Mouse (Mus musculus) spleen, postnatal 10 days (tissue): ENCODE measurements around the gene Adamts4.
A peak's percentile ranks its signal among the peaks of the same experiment; 100 is the strongest.

Experiments
- DNase-seq, 2 experiments: peaks; one replicate each; pipeline ENCODE4 v3.0.0; 2021 to 2022; ENCODE audit warnings: low spot score in 2 of 2

Gene Adamts4

DNA sequence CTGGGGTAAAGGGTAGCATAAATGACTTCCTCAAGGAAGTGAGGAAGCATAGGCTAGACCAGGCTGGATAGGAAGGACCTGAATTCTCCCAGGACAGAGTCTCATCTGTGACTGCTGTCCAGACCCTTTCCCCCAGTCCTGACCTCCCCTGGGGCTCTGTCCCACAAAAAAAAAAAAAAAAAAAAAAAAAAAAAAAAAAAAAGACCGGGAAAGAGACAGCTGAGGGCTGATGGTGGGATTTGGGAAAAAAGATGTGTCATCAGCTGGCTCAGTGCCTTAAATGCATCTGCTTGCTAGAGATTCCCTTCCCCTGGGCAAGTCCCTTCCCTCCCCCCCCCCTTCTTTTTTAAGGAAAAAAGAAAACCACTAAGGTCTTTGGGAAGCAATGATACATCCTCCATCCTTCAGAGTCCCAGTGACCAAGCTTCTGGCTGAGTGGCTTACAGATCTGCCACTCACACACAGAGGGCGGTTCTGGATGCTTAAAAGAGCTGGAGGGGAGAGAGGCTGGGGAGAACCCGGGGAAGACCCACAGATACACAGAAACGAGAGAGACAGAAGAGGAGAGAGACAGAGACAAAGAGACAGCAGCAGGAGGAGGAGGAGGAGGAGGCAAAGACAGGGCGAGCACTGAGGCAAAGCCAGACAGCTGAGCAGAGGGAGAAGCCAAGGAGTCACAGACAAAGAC lies at the start of gene Adamts4:
Gene Adamts4, plus strand, starts transcription at position 509 of the 688 bp plus-strand sequence.
- DNase-seq, result no peak

DNA sequence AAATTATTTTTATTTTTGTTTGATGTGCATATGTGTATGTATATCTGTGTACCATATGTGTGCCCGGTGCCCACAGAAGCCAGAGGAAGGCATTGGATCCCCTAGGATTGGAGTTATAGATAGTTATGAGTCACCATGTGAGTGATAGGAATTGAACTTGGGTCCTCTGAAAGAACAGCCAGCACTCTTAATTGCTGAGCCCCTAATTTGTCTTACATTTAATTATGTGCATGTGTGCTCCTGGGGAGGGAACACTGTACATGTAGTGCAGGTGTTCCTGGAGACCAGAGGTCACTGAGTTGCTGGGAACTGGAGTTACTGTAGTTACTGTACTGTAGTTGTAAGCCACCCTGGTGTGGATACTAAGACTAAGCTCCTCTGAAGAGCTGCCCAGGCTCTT lies 49.5 kb upstream of the Adamts4 start:
- no peak for DNase-seq

DNA sequence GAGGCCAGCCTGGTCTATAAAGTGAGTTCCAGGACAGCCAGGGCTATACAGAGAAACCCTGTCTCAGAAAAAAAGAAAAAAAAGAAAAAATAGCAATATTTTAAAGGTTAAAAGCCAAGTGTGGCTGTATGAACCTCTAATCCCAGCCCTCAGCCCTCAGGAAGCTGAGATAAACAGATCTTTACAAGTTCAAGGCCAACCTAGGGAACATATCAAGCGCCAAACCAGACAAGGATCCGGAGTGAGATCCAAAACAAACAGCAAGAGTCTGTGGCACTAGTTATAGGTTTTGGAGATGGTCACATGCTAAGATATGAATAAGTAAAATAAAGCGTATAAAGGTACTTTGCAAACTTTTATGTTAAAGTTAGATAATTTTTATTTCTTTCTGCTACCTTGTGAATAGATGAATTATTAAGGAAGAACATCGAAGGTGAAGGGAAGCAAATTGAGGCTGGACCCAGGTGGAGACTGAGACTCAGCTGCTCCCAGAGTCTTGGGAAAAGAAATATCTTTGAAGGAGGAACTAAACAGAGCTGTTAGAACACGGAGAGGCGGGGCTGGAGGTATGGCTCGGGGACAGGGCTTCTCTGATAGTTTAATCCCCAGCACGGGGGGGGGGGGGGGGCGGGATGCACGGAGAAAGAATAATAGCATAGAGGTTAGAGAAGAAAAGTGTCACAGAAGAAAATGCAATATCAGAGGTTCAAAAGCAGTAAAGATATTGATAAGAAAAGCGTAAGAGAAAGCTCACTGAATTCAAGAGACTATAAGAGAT lies 46.6 kb upstream of the Adamts4 start:
- no peak for DNase-seq

DNA sequence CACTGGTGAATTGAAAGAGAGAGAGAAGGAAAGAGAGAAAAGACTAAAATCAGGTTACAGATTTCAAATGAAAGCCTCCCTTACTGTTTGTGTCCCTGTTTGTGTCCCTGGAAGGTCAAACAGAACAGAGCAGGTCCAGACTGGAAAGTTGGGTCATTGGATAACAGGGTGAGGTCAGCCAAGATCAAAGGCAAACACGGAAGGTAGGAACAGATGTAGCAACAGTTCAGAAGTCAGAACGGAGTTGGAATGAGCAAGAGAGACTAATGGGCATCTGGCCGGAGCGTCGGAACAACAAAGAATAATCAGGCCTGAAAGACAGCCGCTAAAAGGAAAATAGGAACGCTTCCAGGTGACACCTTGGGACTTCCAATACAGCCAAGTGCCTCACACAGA lies 46.0 kb upstream of the Adamts4 start:
- no peak for DNase-seq

DNA sequence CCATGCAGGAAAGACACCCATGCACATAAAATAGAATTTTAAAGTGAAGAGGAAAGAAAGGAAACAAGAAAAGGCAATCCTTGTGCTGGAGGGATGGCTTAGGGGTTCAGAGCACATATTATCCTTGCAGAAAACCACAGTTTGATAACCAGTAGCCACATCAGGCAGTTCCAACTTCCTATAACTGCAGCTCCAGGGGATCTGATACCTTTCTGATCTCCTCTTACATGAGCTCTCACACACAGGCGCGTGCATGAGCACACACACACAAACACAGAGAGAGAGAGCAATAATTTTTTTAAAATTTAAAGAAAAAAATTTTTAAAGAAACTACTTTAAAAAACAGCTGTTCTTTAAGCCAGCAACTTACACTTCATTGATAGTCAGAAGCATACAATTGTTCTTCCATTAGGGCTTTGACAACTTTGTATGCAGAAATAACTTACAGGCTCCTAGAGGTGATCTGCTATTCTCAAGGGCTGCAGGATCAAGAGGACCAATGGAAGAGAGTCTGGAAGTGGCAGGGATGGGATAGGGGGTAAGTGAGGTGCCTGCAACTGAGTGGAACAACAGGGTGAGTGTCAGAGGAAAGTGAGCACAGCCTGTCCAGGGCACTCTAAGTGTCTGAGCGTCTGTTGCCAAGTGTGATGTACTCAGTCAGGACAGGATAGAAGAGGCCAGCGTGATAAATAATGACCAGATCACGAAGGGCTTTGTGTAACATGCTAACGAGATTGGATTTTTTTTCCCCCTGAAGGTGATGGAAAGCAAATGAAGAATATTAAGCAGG lies 44.3 kb upstream of the Adamts4 start:
- DNase-seq, result no peak

DNA sequence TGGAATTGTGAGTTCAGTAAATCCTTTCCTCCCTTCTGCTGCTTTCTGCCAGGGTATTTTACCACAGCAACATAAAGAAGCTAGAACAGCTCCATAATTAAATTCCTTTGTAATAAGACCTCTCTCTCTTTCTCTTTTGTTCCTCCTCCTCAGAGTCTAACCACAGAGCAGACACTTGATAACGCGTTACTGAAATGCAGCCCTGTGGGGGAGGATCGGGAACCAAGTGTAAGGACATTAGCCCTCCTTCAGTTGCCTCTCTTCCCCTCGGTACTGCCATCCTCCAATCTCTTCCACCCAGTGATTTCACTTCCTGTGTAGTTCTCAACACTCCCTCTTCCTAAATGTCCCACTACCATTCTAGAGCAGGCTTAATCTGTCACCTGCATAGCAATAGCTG lies 40.8 kb upstream of the Adamts4 start:
- DNase-seq, result no peak

- no peak for DNase-seq
These were observed 37.4 kb upstream of the Adamts4 start for GRCm38 (mm10) chr1:171212854-171213253.

GRCm38 (mm10) chr1:171213801-171214496 lies 36.3 kb upstream of the Adamts4 start, which contains the start of gene Nr1i3:
Nr1i3 (plus strand) TSS chr1:171213970.
- no peak for DNase-seq

DNA sequence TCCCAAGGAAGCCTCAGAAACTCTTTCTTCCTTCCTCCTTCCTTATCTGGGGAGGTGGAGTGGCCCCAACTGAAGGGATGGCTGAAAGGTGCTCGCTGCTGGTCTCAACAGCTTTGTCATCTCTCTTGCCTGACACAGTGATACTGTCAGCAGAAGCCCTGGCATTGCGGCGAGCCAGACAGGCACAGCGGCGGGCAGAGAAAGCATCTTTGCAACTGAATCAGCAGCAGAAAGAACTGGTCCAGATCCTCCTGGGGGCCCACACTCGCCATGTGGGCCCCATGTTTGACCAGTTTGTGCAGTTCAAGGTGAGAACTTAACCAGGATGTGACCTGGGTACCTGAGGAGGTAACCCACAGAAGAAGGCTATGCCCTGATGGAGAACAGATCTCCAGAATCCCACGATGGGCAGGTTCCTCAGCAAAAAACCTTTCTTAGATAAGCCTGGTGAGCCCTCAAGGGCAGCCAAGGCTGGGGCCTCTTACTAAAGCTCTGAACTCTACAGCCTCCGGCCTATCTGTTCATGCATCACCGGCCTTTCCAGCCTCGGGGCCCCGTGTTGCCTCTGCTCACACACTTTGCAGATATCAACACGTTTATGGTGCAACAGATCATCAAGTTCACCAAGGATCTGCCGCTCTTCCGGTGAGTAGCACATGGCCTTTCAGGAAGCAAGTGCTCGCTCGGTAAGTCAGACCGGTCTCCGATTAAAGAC lies 33.8 kb upstream of the Adamts4 start:
- no peak for DNase-seq

GRCm38 (mm10) chr1:171220871-171221270 lies 29.4 kb upstream of the Adamts4 start:
- DNase-seq, result peak; percentile 80 to 91

DNA sequence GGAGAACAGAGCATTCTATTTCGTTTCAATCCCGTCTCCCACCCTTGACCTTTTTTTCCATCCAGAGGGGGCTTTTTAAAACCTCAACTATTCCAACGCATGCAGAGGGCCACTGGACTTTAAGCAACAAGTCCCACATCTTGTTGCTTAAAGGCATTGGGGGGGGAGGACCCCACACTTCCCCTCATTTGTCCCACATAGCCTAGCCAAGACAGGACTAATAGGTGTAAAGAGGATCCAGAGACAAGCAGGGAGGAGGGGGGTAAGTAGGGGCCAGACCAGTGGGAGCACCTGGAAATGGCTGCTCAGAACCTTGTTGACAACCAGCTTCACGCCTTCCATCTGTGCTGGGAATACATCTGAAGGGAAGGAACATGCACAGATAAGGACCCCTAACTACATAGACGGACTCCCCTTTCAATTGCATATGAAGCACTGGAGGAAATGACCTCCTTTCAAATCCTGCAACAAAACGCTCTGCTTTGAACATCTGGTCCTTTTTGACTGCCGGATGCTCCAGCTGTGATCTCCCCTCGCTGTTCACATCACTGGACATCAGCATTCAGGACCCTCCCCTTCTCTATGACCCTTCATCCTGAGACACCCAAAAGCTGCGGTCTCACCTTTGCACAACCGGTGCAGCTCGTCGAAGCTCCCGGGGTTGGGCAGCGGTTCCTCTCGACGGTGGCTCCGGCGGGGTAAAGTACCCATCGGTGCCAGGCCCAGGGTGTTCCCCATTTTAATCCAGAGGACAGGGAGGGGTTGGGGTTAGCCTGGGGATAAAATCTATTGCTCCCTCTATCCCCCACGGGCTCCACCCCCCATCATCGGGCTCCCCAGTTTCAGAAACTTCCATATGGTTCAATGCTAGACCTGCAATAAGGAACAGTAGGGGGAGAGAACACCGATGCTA lies 28.7 kb upstream of the Adamts4 start:
- DNase-seq, result peak in 1 of 2 experiments; percentile 39

- peak; percentile 78 to 88 for DNase-seq
These were observed 27.7 kb upstream of the Adamts4 start, which contains the start of gene Tomm40l for GRCm38 (mm10) chr1:171222238-171223155. Tomm40l (minus strand) TSS chr1:171222514.

DNA sequence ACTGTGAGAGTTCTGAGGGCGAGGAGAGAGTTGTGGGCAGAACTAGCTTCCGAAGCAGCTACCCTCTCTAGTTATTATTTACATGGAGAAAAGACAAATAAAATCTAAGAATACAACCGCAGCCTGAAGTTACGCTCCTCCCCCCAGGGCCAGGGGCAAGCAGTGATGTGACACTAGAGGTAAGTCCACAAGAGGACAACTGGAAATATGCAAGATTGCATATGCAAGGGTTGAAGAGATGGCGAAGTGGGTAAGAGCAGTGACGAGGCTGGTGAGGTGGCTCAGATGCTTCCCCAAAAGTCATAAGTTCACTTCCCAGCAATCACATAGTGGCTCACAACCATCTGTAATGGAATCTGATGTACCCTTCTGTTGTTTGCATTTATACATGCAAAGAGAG lies 27.1 kb upstream of the Adamts4 start:
- DNase-seq, result no peak

DNA sequence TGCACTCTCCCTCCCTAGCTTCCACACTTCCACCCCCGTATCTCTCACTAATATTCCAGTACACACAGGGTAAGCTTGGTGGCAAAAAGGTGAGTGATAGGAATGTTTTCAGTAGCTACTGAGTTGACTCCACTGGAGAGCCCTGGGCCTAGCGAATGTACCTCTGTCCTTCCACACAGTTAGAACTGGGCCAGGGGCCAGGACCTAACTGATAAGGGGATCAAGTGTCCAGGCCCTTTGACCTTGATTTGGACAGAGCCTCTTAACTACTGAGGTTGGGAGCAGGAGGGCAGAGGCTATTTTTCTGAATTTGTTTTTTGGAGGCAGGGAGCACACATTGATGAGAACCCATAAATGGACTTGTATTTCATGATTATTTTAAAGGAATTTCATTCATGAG lies 26.4 kb upstream of the Adamts4 start:
- no peak for DNase-seq

DNA sequence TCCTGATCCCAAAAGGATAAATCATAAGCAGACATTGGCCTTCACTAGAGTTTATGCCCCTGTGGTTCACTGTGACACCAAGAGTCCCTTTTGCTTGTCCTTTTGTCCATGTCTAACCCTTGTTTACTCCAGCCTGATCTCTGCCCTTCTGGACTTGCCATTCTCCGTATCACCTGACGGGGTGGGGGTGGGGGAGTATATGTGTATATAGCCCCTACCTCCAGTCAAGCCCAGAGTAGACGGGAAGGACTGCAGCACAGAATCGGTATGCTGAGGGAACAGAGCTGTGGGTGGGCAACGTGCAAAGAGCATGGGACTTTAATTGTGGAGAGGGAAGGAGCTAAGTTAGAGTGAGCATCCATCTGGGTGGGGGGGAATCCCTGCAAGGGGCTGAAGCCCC lies 25.4 kb upstream of the Adamts4 start, which contains the start of gene Apoa2:
Gene Apoa2, plus strand, starts transcription at position 198 of the 400 bp plus-strand sequence.
- no peak for DNase-seq

DNA sequence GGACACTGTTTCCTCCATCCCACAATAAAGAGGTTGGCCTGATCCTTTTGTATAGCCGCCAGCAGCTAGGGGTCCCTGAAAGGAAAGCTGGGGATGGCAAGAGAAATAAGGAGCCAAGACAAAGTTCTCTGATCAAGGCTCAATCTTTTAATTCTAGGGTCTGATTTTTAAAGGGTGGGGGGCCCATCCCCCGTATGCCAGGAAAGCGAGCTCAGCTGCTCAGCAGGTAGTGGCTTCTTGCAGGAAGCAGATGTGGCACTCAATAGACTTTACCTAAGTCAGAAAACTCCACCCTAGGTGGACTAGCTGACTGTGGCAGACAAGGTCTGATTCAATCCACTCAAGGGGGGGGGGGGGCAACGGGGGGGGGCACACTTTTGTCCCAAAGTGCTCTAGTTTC lies 23.4 kb upstream of the Adamts4 start:
- DNase-seq, result no peak

DNA sequence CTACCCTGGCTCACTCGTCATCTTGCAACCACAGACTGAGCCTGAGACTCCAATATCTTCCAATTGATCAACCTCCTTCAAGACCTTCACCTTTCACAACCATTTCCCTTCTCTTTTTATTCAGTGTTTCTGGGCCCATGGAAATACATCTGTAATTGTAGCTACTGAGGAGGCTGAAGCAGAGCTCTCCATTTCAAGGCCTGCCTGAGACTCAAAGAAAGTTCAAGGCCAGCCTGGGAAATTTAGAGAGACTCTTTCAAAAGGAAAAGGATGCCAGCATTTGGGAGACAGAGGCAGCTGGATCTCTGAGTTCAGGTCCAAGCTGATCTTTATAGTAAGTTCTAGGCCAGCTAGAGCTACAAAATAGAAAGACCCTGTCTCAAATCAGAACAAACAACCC lies 22.3 kb upstream of the Adamts4 start:
- no peak for DNase-seq

DNA sequence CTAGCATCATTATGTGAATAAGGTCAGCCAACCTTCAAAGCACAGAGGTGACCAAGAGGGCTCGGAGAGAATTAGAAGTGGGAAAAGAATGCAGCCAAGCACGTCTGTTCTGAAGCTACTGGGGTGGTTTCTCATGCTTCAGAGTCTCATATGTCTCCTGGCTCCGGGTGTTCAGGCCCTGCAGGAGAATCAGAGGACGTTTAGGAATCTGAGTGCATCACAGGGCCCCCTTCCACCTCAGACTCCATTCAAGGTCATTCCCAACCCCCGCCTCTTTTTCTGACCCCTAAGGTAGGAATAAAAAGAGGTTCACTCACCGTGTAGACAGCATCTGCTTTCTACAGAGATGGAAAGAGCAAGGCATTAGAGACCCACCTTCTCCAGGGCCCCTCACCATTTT lies 20.5 kb upstream of the Adamts4 start:
- no peak for DNase-seq

DNA sequence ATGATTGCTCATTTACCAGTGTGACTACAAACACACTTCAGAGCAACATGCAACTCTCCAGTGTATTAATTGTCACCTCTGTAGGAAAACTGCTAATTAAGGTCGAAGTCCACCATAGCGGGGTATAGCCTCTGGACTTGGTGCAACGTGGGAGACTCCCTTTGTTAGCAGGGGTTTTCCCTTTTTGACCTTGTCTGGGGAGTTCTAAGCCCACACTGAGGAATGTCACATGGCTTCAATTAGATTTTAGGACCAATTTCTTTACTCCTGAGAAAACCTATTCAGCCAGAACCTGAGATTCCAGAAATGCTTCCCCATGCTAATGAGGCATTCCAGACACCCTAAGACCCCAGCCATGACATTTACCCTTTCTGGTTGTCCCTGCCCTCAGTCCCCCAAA lies 20.0 kb upstream of the Adamts4 start:
- DNase-seq, result no peak
